Mouse (Mus musculus): ENCODE results near the gene Lamb1. TPM values are rescaled to one million over a fixed set of nuclear protein-coding genes. Genes with fewer than 3 reads are reported as not detected.

Gene Lamb1
- polyA plus RNA-seq, 1 experiment = 142 TPM

DNA sequence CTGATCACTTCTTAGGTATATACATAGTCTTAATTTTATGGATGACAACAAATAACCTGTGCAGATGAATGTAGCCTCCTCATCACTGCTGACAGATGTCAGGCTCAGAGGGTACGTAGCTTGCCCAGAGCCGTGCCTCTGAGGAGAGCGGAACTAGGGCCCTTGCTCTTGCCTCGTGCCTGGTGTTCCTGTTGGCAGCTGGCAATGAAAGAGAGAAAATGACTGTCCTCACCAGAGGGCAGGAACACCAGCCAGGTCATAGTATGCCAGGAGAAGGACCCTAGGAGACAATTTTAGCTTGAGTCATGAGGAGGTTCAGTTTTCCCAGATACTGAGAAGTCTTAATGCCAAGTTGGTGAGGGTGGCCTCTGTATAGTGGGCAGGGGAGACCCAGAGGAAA lies 48.1 kb downstream of the Lamb1 start:
- Histone ChIP-seq H3K4me1 (ENCODE audit: control insufficient read depth, insufficient read depth, low read length) (no peaks in the 10 kb centered on the region), H3K27ac (ENCODE audit: insufficient read depth, low read length) (no peak overlapping the region), H3K9me3 (replicated peaks; ENCODE audit: control insufficient read depth, insufficient read depth, low read length, poor library complexity, severe bottlenecking) (no peaks in the 10 kb centered on the region), H3K9ac (ENCODE audit: low read depth, poor library complexity, severe bottlenecking) (no peak overlapping the region), H3K4me3 (ENCODE audit: low read depth, low read length) (no peak overlapping the region), H3K27me3 (ENCODE audit: control insufficient read depth, insufficient read depth, low read length, poor library complexity, severe bottlenecking) (no peaks in the 10 kb centered on the region), H3K36me3 (ENCODE audit: control insufficient read depth, insufficient read depth, low read length, poor library complexity, severe bottlenecking) (peaks cover 4% of the 10 kb centered on the region; the same call in 1 of the 2 replicates)
- TF ChIP-seq EP300 (IDR thresholded peaks at IDR 0.05; ENCODE audit: insufficient read depth, low read depth, low read length) = no peak
- no peak for TF ChIP-seq POLR2A (IDR thresholded peaks at IDR 0.05; ENCODE audit: insufficient read depth, low read length)
- TF ChIP-seq CTCF (IDR thresholded peaks at IDR 0.05; ENCODE audit: low read depth, low read length) = no peak

DNA sequence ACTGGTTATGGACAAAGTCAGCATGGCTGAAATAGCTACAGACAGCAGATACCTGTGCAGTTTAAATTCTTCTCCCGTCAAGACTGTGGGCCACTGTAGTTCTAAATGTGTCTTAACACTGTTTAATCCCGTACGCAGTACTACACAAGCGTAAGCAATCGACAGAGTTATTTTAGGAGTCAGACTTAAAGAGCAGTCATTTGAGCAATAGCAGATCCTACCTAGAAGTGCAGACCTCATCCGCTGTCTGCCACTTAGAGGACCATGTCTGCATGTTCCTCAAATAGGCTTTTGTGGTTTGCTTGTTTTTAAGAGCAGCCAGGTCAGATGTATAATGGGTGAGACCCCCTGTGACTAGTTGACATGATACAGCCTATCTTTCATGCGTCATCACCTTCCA lies 49.3 kb downstream of the Lamb1 start:
- Histone ChIP-seq H3K9me3 (replicated peaks; ENCODE audit: control insufficient read depth, insufficient read depth, low read length, poor library complexity, severe bottlenecking) (no peaks in the 10 kb centered on the region), H3K27ac (ENCODE audit: insufficient read depth, low read length) (no peak overlapping the region), H3K36me3 (ENCODE audit: control insufficient read depth, insufficient read depth, low read length, poor library complexity, severe bottlenecking) (peaks cover 9% of the 10 kb centered on the region), H3K27me3 (ENCODE audit: control insufficient read depth, insufficient read depth, low read length, poor library complexity, severe bottlenecking) (no peaks in the 10 kb centered on the region), H3K4me1 (ENCODE audit: control insufficient read depth, insufficient read depth, low read length) (no peaks in the 10 kb centered on the region), H3K9ac (ENCODE audit: low read depth, poor library complexity, severe bottlenecking) (no peak overlapping the region), H3K4me3 (ENCODE audit: low read depth, low read length) (no peak overlapping the region)
- TF ChIP-seq CTCF (IDR thresholded peaks at IDR 0.05; ENCODE audit: low read depth, low read length) = no peak
- no peak for TF ChIP-seq EP300 (IDR thresholded peaks at IDR 0.05; ENCODE audit: insufficient read depth, low read depth, low read length)
- no peak for TF ChIP-seq POLR2A (IDR thresholded peaks at IDR 0.05; ENCODE audit: insufficient read depth, low read length)

DNA sequence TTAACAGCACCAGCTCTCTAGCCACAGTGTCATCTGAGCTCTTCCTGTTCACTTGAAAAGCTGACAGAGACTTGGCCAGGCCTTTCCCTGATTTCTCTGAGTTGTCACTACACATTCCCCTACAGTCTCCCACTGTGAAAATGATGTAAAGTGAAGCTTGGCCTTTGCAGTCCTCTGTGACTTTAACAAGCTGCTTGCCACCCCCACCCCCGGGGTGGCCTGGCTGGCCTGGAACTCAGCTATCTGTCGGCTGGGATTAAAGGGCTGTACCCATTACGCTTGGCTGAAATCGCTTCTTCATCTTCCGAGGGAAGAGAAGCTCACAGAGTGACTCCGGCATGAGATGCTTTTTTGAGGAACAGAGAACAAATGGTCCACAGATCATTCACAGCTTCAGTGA lies 50.9 kb downstream of the Lamb1 start:
- no peak overlapping the region for H3K27ac ChIP-seq (ENCODE audit: insufficient read depth, low read length)
- no peaks in the 10 kb centered on the region for H3K27me3 ChIP-seq (ENCODE audit: control insufficient read depth, insufficient read depth, low read length, poor library complexity, severe bottlenecking)
- H3K9me3 ChIP-seq (replicated peaks; ENCODE audit: control insufficient read depth, insufficient read depth, low read length, poor library complexity, severe bottlenecking) = no peaks in the 10 kb centered on the region
- peaks cover 9% of the 10 kb centered on the region for H3K36me3 ChIP-seq (ENCODE audit: control insufficient read depth, insufficient read depth, low read length, poor library complexity, severe bottlenecking)
- TF ChIP-seq EP300 (IDR thresholded peaks at IDR 0.05; ENCODE audit: insufficient read depth, low read depth, low read length) = no peak
- no peak for TF ChIP-seq POLR2A (IDR thresholded peaks at IDR 0.05; ENCODE audit: insufficient read depth, low read length)
- TF ChIP-seq CTCF (IDR thresholded peaks at IDR 0.05; ENCODE audit: low read depth, low read length) = no peak
- no peak overlapping the region for H3K4me3 ChIP-seq (ENCODE audit: low read depth, low read length)
- no peak overlapping the region for H3K9ac ChIP-seq (ENCODE audit: low read depth, poor library complexity, severe bottlenecking)
- no peaks in the 10 kb centered on the region for H3K4me1 ChIP-seq (ENCODE audit: control insufficient read depth, insufficient read depth, low read length)

DNA sequence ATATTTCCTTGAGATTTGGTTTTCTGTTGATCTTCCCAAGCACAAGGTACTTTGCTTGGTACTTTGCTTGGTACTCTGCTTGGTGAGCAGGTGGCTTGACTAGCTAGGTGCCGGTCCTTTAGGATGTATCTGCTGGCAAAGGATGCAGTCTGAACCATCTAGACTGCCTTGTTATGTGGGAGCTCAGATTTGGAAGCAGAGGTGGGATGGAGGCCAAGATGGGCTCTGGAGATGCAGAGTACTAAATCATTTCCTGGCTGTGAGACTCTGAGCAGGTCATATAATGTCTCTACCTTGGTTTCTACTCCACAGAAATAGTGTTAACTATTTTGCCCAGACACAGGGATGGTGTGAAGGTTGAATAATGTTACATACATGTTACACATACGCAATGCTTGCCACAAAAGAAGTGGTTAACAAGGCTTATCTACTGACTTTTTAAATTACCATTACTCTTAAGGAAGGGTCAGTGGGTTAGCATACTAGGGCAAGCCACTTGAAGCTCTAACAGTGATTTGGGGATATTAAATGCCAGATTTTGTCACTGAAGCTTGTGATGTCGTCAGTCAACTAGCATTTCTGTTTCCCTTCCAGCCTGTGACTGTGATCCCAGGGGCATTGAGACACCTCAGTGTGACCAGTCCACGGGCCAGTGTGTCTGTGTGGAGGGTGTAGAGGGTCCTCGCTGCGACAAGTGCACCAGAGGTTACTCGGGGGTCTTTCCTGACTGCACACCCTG lies 52.8 kb downstream of the Lamb1 start:
- no peaks in the 10 kb centered on the region for H3K9me3 ChIP-seq (replicated peaks; ENCODE audit: control insufficient read depth, insufficient read depth, low read length, poor library complexity, severe bottlenecking)
- H3K36me3 ChIP-seq (ENCODE audit: control insufficient read depth, insufficient read depth, low read length, poor library complexity, severe bottlenecking) = peaks cover 10% of the 10 kb centered on the region

DNA sequence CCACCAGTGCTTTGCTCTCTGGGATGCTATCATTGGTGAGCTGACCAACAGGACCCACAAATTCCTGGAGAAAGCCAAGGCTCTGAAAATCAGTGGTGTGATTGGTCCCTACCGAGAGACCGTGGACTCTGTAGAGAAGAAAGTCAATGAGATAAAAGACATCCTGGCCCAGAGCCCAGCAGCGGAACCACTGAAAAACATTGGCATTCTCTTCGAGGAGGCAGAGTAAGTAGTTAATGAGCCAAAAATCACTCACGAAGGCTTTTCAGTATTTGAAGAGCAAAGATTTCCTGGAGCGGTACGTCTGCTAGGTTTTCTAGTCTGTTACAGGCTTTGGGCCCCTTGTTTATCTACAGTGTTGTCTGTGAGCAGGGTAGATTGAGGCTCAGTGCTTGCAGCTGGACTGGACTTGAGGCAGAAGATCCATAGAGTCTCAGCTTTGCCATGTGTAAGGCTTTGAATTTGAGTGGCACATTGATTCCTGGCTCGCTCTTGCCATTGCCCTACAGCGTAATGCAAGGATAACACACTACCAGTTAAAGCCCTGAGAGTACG lies 53.5 kb downstream of the Lamb1 start:
- H3K36me3 ChIP-seq (ENCODE audit: control insufficient read depth, insufficient read depth, low read length, poor library complexity, severe bottlenecking) = peaks cover 12% of the 10 kb centered on the region
- no peaks in the 10 kb centered on the region for H3K27me3 ChIP-seq (ENCODE audit: control insufficient read depth, insufficient read depth, low read length, poor library complexity, severe bottlenecking)
- H3K4me1 ChIP-seq (ENCODE audit: control insufficient read depth, insufficient read depth, low read length) = no peaks in the 10 kb centered on the region
- H3K9me3 ChIP-seq (replicated peaks; ENCODE audit: control insufficient read depth, insufficient read depth, low read length, poor library complexity, severe bottlenecking) = no peaks in the 10 kb centered on the region
- no peak overlapping the region for H3K27ac ChIP-seq (ENCODE audit: insufficient read depth, low read length)
- H3K4me3 ChIP-seq (ENCODE audit: low read depth, low read length) = no peak overlapping the region
- no peak for TF ChIP-seq POLR2A (IDR thresholded peaks at IDR 0.05; ENCODE audit: insufficient read depth, low read length)
- no peak for TF ChIP-seq EP300 (IDR thresholded peaks at IDR 0.05; ENCODE audit: insufficient read depth, low read depth, low read length)
- TF ChIP-seq CTCF (IDR thresholded peaks at IDR 0.05; ENCODE audit: low read depth, low read length) = no peak
- H3K9ac ChIP-seq (ENCODE audit: low read depth, poor library complexity, severe bottlenecking) = no peak overlapping the region

More for the DNA sequence above, 52.8 kb downstream of the Lamb1 start:
- Histone ChIP-seq H3K4me3 (ENCODE audit: low read depth, low read length) (no peak overlapping the region), H3K4me1 (ENCODE audit: control insufficient read depth, insufficient read depth, low read length) (no peaks in the 10 kb centered on the region), H3K27me3 (ENCODE audit: control insufficient read depth, insufficient read depth, low read length, poor library complexity, severe bottlenecking) (no peaks in the 10 kb centered on the region), H3K27ac (ENCODE audit: insufficient read depth, low read length) (no peak overlapping the region), H3K9ac (ENCODE audit: low read depth, poor library complexity, severe bottlenecking) (no peak overlapping the region)
- TF ChIP-seq EP300 (IDR thresholded peaks at IDR 0.05; ENCODE audit: insufficient read depth, low read depth, low read length) = no peak
- TF ChIP-seq CTCF (IDR thresholded peaks at IDR 0.05; ENCODE audit: low read depth, low read length) = no peak
- TF ChIP-seq POLR2A (IDR thresholded peaks at IDR 0.05; ENCODE audit: insufficient read depth, low read length) = no peak

DNA sequence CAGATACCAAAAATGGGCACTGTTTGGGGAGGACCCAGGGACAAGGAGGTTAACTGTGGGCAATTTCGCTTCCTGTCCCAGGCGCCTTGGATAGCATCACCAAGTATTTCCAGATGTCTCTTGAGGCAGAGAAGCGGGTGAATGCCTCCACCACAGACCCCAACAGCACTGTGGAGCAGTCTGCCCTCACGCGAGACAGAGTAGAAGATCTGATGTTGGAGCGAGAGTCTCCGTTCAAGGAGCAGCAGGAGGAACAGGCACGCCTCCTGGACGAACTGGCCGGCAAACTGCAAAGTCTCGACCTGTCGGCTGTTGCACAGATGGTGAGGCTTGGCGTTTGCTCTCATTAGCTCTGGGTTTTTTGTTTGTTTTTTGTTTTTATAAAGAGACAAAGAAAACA lies 55.8 kb downstream of the Lamb1 start:
- Histone ChIP-seq H3K4me1 (ENCODE audit: control insufficient read depth, insufficient read depth, low read length) (no peaks in the 10 kb centered on the region), H3K9me3 (replicated peaks; ENCODE audit: control insufficient read depth, insufficient read depth, low read length, poor library complexity, severe bottlenecking) (no peaks in the 10 kb centered on the region), H3K27me3 (ENCODE audit: control insufficient read depth, insufficient read depth, low read length, poor library complexity, severe bottlenecking) (no peaks in the 10 kb centered on the region), H3K36me3 (ENCODE audit: control insufficient read depth, insufficient read depth, low read length, poor library complexity, severe bottlenecking) (peaks cover 17% of the 10 kb centered on the region), H3K27ac (ENCODE audit: insufficient read depth, low read length) (no peak overlapping the region), H3K4me3 (ENCODE audit: low read depth, low read length) (no peak overlapping the region), H3K9ac (ENCODE audit: low read depth, poor library complexity, severe bottlenecking) (no peak overlapping the region)
- TF ChIP-seq EP300 (IDR thresholded peaks at IDR 0.05; ENCODE audit: insufficient read depth, low read depth, low read length) (no peak), POLR2A (IDR thresholded peaks at IDR 0.05; ENCODE audit: insufficient read depth, low read length) (no peak), CTCF (IDR thresholded peaks at IDR 0.05; ENCODE audit: low read depth, low read length) (no peak)
